Mouse (Mus musculus) frontal cortex, adult 2 months (tissue): ENCODE measurements around the gene Zfp493. TPM values are rescaled to one million over a fixed set of nuclear protein-coding genes. Genes with fewer than 3 reads are reported as not detected.
A peak's percentile ranks its signal among the peaks of the same experiment; 100 is the strongest.
"Not testable (repeated sequence)": the region's sequence is repeated elsewhere in the genome, so short reads cannot be mapped to it uniquely, and the experiment has no call there.

Experiments used
- DNase-seq, 2 experiments: peaks; one replicate each; pipeline ENCODE4 v3.0.0; 2022; ENCODE audit warnings: low spot score in 1 of 2; ENCODE audit errors: extremely low spot score in 1 of 2
- polyA plus RNA-seq: library from polyadenylated mRNA; depleted of rRNA; stranded (reverse); fragments of >200 nt; gene quantifications from 2 replicates; pipeline ENCODE4 v1.2.3, GENCODE M21; 2012; rRNA removed

The Zfp493 gene
- polyA plus RNA-seq = 2.4 and 3.9 TPM in 2 replicates

GRCm38 (mm10) chr13:67779265-67780221, at the start of gene Zfp493:
TSS of gene Zfp493 (plus strand) at chr13:67779693.
- DNase-seq = peak; percentile 53 to 85

GRCm38 (mm10) chr13:67734391-67734790, 45.1 kb upstream of the Zfp493 start:
- not testable (repeated sequence) for DNase-seq

- no peak for DNase-seq
These were observed 36.6 kb upstream of the Zfp493 start for GRCm38 (mm10) chr13:67742941-67743340.

GRCm38 (mm10) chr13:67743896-67744295, 35.6 kb upstream of the Zfp493 start:
- DNase-seq = no peak

GRCm38 (mm10) chr13:67754333-67755306, 24.9 kb upstream of the Zfp493 start, which contains the start of gene Zfp85:
TSS of gene Zfp85 (minus strand) at chr13:67755228.
- DNase-seq = peak; percentile 22 to 71

GRCm38 (mm10) chr13:67755761-67756160, 23.7 kb upstream of the Zfp493 start:
- DNase-seq = no peak

- no peak for DNase-seq
These were observed 19.5 kb upstream of the Zfp493 start for GRCm38 (mm10) chr13:67759966-67760365.

- DNase-seq = no peak
These were observed 16.3 kb upstream of the Zfp493 start for GRCm38 (mm10) chr13:67763031-67763768.

GRCm38 (mm10) chr13:67791921-67792455, 12.5 kb downstream of the Zfp493 start:
- no peak for DNase-seq

GRCm38 (mm10) chr13:67798618-67799017, 19.1 kb downstream of the Zfp493 start:
- no peak for DNase-seq

GRCm38 (mm10) chr13:67799151-67799550, 19.7 kb downstream of the Zfp493 start:
- DNase-seq = not testable (repeated sequence)

GRCm38 (mm10) chr13:67811651-67812210, 32.2 kb downstream of the Zfp493 start:
- no peak for DNase-seq

- peak in 1 of 2 experiments; percentile 5 for DNase-seq
These were observed 33.6 kb downstream of the Zfp493 start for GRCm38 (mm10) chr13:67812961-67813709.

GRCm38 (mm10) chr13:67813710-67814660, 34.5 kb downstream of the Zfp493 start, which contains the start of gene Zfp273:
TSS of gene Zfp273 (plus strand) at chr13:67813740.
- peak; percentile 80 to 85 for DNase-seq

- no peak for DNase-seq
These were observed 39.1 kb downstream of the Zfp493 start for GRCm38 (mm10) chr13:67818636-67819035.

- DNase-seq = peak; percentile 58 to 87
These were observed 51.4 kb downstream of the Zfp493 start, which contains the start of gene Gm10037 for GRCm38 (mm10) chr13:67830911-67831336. TSS of gene Gm10037 (plus strand) at chr13:67831106.

- not testable (repeated sequence) for DNase-seq
These were observed 53.6 kb downstream of the Zfp493 start for GRCm38 (mm10) chr13:67833137-67833536.
